Mouse (Mus musculus): ENCODE measurements around the gene Riox1. TPM values are rescaled to one million over a fixed set of nuclear protein-coding genes. Genes with fewer than 3 reads are reported as not detected.

Gene Riox1
- polyA plus RNA-seq, 1 experiment from 2014 or later, result 17.8 TPM

- Histone ChIP-seq H3K36me3 (ENCODE audit: control insufficient read depth, insufficient read depth, low read length) (no peaks in the 10 kb centered on the region), H3K4me1 (ENCODE audit: control insufficient read depth, insufficient read depth, low read length) (no peaks in the 10 kb centered on the region), H3K4me2 (ENCODE audit: low read depth) (no peak overlapping the region), H3K27ac (ENCODE audit: low read depth, low read length) (no peak overlapping the region), H3K4me3 (ENCODE audit: low read depth, low read length) (no peak overlapping the region), H3K9me3 (ENCODE audit: control insufficient read depth, low read length) (no peaks in the 10 kb centered on the region), H3K9ac (ENCODE audit: low read length) (no peak overlapping the region), H3K27me3 (ENCODE audit: control insufficient read depth, insufficient read depth, low read length) (no peaks in the 10 kb centered on the region)
- WGBS, result 78% methylated on average over 4 of the region's 4 CpGs
- ATAC-seq (ENCODE audit: insufficient read depth, low FRiP score, low TSS enrichment), result no peak
- no peak for DNase-seq (ENCODE audit: low spot score)
Observed at GRCm38 (mm10) chr12:83940031-83940430, 10.4 kb upstream of the Riox1 start.

- H3K4me1 ChIP-seq (ENCODE audit: control insufficient read depth, insufficient read depth, low read length), result no peaks in the 10 kb centered on the region
- no peaks in the 10 kb centered on the region for H3K36me3 ChIP-seq (ENCODE audit: control insufficient read depth, insufficient read depth, low read length)
- H3K9ac ChIP-seq (ENCODE audit: low read length), result no peak overlapping the region
- no peak for ATAC-seq (ENCODE audit: insufficient read depth, low FRiP score, low TSS enrichment)
- no peak overlapping the region for H3K4me2 ChIP-seq (ENCODE audit: low read depth)
- no peak overlapping the region for H3K4me3 ChIP-seq (ENCODE audit: low read depth, low read length)
- H3K9me3 ChIP-seq (ENCODE audit: control insufficient read depth, low read length), result no peaks in the 10 kb centered on the region
- 80% methylated on average over 3 of the region's 3 CpGs for WGBS
- H3K27me3 ChIP-seq (ENCODE audit: control insufficient read depth, insufficient read depth, low read length), result no peaks in the 10 kb centered on the region
- no peak overlapping the region for H3K27ac ChIP-seq (ENCODE audit: low read depth, low read length)
- DNase-seq (ENCODE audit: low spot score), result no peak
Observed at GRCm38 (mm10) chr12:83941938-83942337, 8.5 kb upstream of the Riox1 start.

GRCm38 (mm10) chr12:83947260-83947811 lies 3.1 kb upstream of the Riox1 start:
- ATAC-seq (ENCODE audit: insufficient read depth, low FRiP score, low TSS enrichment) (no peak), DNase-seq (ENCODE audit: low spot score) (no peak)
- H3K4me1 ChIP-seq (ENCODE audit: control insufficient read depth, insufficient read depth, low read length), result peaks cover 10% of the 10 kb centered on the region
- H3K9me3 ChIP-seq (ENCODE audit: control insufficient read depth, low read length), result no peaks in the 10 kb centered on the region
- WGBS, result 93% methylated on average over 8 of the region's 8 CpGs
- no peaks in the 10 kb centered on the region for H3K27me3 ChIP-seq (ENCODE audit: control insufficient read depth, insufficient read depth, low read length)
- no peak overlapping the region for H3K4me3 ChIP-seq (ENCODE audit: low read depth, low read length)
- no peaks in the 10 kb centered on the region for H3K36me3 ChIP-seq (ENCODE audit: control insufficient read depth, insufficient read depth, low read length)
- H3K9ac ChIP-seq (ENCODE audit: low read length), result no peak overlapping the region
- no peak overlapping the region for H3K4me2 ChIP-seq (ENCODE audit: low read depth)
- H3K27ac ChIP-seq (ENCODE audit: low read depth, low read length), result no peak overlapping the region

- no peaks in the 10 kb centered on the region for H3K9me3 ChIP-seq (ENCODE audit: control insufficient read depth, low read length)
- H3K27me3 ChIP-seq (ENCODE audit: control insufficient read depth, insufficient read depth, low read length), result no peaks in the 10 kb centered on the region
- no peak for ATAC-seq (ENCODE audit: insufficient read depth, low FRiP score, low TSS enrichment)
- H3K4me3 ChIP-seq (ENCODE audit: low read depth, low read length), result no peak overlapping the region
- DNase-seq (ENCODE audit: low spot score), result no peak
- peaks cover 10% of the 10 kb centered on the region for H3K4me1 ChIP-seq (ENCODE audit: control insufficient read depth, insufficient read depth, low read length)
- no peak overlapping the region for H3K9ac ChIP-seq (ENCODE audit: low read length)
- WGBS, result 89% methylated on average over 4 of the region's 4 CpGs
- H3K36me3 ChIP-seq (ENCODE audit: control insufficient read depth, insufficient read depth, low read length), result no peaks in the 10 kb centered on the region
- H3K27ac ChIP-seq (ENCODE audit: low read depth, low read length), result no peak overlapping the region
- no peak overlapping the region for H3K4me2 ChIP-seq (ENCODE audit: low read depth)
Observed at GRCm38 (mm10) chr12:83949043-83949442, 1.4 kb upstream of the Riox1 start.

- WGBS, result 32% methylated on average over 11 of the region's 11 CpGs
- no peak for DNase-seq (ENCODE audit: low spot score)
- H3K27me3 ChIP-seq (ENCODE audit: control insufficient read depth, insufficient read depth, low read length), result no peaks in the 10 kb centered on the region
- H3K9ac ChIP-seq (ENCODE audit: low read length), result peak overlapping the region; percentile 80
- ATAC-seq (ENCODE audit: insufficient read depth, low FRiP score, low TSS enrichment), result no peak
- H3K4me2 ChIP-seq (ENCODE audit: low read depth), result peak overlapping the region; percentile 96
- peak overlapping the region; percentile 88 for H3K4me3 ChIP-seq (ENCODE audit: low read depth, low read length)
- H3K36me3 ChIP-seq (ENCODE audit: control insufficient read depth, insufficient read depth, low read length), result no peaks in the 10 kb centered on the region
- H3K27ac ChIP-seq (ENCODE audit: low read depth, low read length), result no peak overlapping the region
- no peaks in the 10 kb centered on the region for H3K9me3 ChIP-seq (ENCODE audit: control insufficient read depth, low read length)
- H3K4me1 ChIP-seq (ENCODE audit: control insufficient read depth, insufficient read depth, low read length), result peaks cover 10% of the 10 kb centered on the region
Observed at GRCm38 (mm10) chr12:83949776-83950492, 474 bp upstream of the Riox1 start.

GRCm38 (mm10) chr12:83950840-83951701 lies 663 bp downstream of the Riox1 start:
- H3K4me2 ChIP-seq (ENCODE audit: low read depth), result peak overlapping the region; percentile 96
- H3K9me3 ChIP-seq (ENCODE audit: control insufficient read depth, low read length), result no peaks in the 10 kb centered on the region
- peaks cover 10% of the 10 kb centered on the region for H3K4me1 ChIP-seq (ENCODE audit: control insufficient read depth, insufficient read depth, low read length)
- DNase-seq (ENCODE audit: low spot score), result peak; percentile 64
- peak overlapping the region; percentile 88 for H3K4me3 ChIP-seq (ENCODE audit: low read depth, low read length)
- H3K36me3 ChIP-seq (ENCODE audit: control insufficient read depth, insufficient read depth, low read length), result no peaks in the 10 kb centered on the region
- peak overlapping the region; percentile 80 for H3K9ac ChIP-seq (ENCODE audit: low read length)
- peak overlapping the region; percentile 75 for H3K27ac ChIP-seq (ENCODE audit: low read depth, low read length)
- no peaks in the 10 kb centered on the region for H3K27me3 ChIP-seq (ENCODE audit: control insufficient read depth, insufficient read depth, low read length)
- ATAC-seq (ENCODE audit: insufficient read depth, low FRiP score, low TSS enrichment), result peak; percentile 62
- under 1% methylated on average over 114 of the region's 116 CpGs for WGBS

- H3K9ac ChIP-seq (ENCODE audit: low read length), result peak overlapping the region; percentile 80
- H3K27ac ChIP-seq (ENCODE audit: low read depth, low read length), result no peak overlapping the region
- DNase-seq (ENCODE audit: low spot score) (no peak), ATAC-seq (ENCODE audit: insufficient read depth, low FRiP score, low TSS enrichment) (no peak)
- peaks cover 10% of the 10 kb centered on the region for H3K4me1 ChIP-seq (ENCODE audit: control insufficient read depth, insufficient read depth, low read length)
- no peaks in the 10 kb centered on the region for H3K9me3 ChIP-seq (ENCODE audit: control insufficient read depth, low read length)
- peak overlapping the region; percentile 96 for H3K4me2 ChIP-seq (ENCODE audit: low read depth)
- H3K27me3 ChIP-seq (ENCODE audit: control insufficient read depth, insufficient read depth, low read length), result no peaks in the 10 kb centered on the region
- H3K36me3 ChIP-seq (ENCODE audit: control insufficient read depth, insufficient read depth, low read length), result no peaks in the 10 kb centered on the region
- H3K4me3 ChIP-seq (ENCODE audit: low read depth, low read length), result peak overlapping the region; percentile 88
- WGBS, result 67% methylated on average over 32 of the region's 32 CpGs
Observed at GRCm38 (mm10) chr12:83951711-83952575, 1.5 kb downstream of the Riox1 start.

GRCm38 (mm10) chr12:83958278-83958677 lies 7.9 kb downstream of the Riox1 start:
- no peaks in the 10 kb centered on the region for H3K9me3 ChIP-seq (ENCODE audit: control insufficient read depth, low read length)
- no peaks in the 10 kb centered on the region for H3K4me1 ChIP-seq (ENCODE audit: control insufficient read depth, insufficient read depth, low read length)
- no peak overlapping the region for H3K9ac ChIP-seq (ENCODE audit: low read length)
- DNase-seq (ENCODE audit: low spot score) (no peak), ATAC-seq (ENCODE audit: insufficient read depth, low FRiP score, low TSS enrichment) (no peak)
- no peak overlapping the region for H3K4me3 ChIP-seq (ENCODE audit: low read depth, low read length)
- H3K4me2 ChIP-seq (ENCODE audit: low read depth), result no peak overlapping the region
- no peak overlapping the region for H3K27ac ChIP-seq (ENCODE audit: low read depth, low read length)
- no peaks in the 10 kb centered on the region for H3K36me3 ChIP-seq (ENCODE audit: control insufficient read depth, insufficient read depth, low read length)
- no peaks in the 10 kb centered on the region for H3K27me3 ChIP-seq (ENCODE audit: control insufficient read depth, insufficient read depth, low read length)
- WGBS, result 95% methylated on average over 9 of the region's 9 CpGs

Data from neural tube, embryonic 11.5 days (tissue).